Mouse (Mus musculus): ENCODE data around the gene Bud31. TPM values are rescaled to one million over a fixed set of nuclear protein-coding genes. Genes with fewer than 3 reads are reported as not detected.
"Not testable (repeated sequence)": the region's sequence is repeated elsewhere in the genome, so short reads cannot be mapped to it uniquely, and the experiment has no call there.

The Bud31 gene
- total RNA-seq, 2 experiments from 2014 or later = 97.3 to 102 TPM

- no peak for DNase-seq
Observed at GRCm38 (mm10) chr5:145126580-145126979, 13.6 kb upstream of the Bud31 start.

- DNase-seq = peak; percentile 69
Observed at GRCm38 (mm10) chr5:145129124-145129523, 11.0 kb upstream of the Bud31 start.

GRCm38 (mm10) chr5:145129773-145130172, 10.4 kb upstream of the Bud31 start:
- DNase-seq = not testable (repeated sequence)

GRCm38 (mm10) chr5:145130191-145130590, 10.0 kb upstream of the Bud31 start:
- DNase-seq = peak; percentile 50

GRCm38 (mm10) chr5:145130995-145131394, 9.2 kb upstream of the Bud31 start:
- no peak for DNase-seq

- DNase-seq = not testable (repeated sequence)
Observed at GRCm38 (mm10) chr5:145133275-145133674, 6.9 kb upstream of the Bud31 start.

GRCm38 (mm10) chr5:145138836-145139235, 1.3 kb upstream of the Bud31 start:
- DNase-seq = no peak

- peak; percentile 40 for DNase-seq
Observed at GRCm38 (mm10) chr5:145140611-145141010, 449 bp downstream of the Bud31 start.

- DNase-seq = no peak
Observed at GRCm38 (mm10) chr5:145147748-145148147, 7.6 kb downstream of the Bud31 start.

GRCm38 (mm10) chr5:145149294-145149693, 9.1 kb downstream of the Bud31 start:
- DNase-seq = no peak

GRCm38 (mm10) chr5:145152690-145153089, 12.5 kb downstream of the Bud31 start:
- no peak for DNase-seq

- DNase-seq = no peak
Observed at GRCm38 (mm10) chr5:145161361-145161760, 21.2 kb downstream of the Bud31 start.

GRCm38 (mm10) chr5:145164710-145165109, 24.5 kb downstream of the Bud31 start:
- DNase-seq = peak; percentile 50

- DNase-seq = peak; percentile 38
Observed at GRCm38 (mm10) chr5:145165184-145165583, 25.0 kb downstream of the Bud31 start.

- peak; percentile 99 for DNase-seq
Observed at GRCm38 (mm10) chr5:145166536-145167305, 26.6 kb downstream of the Bud31 start, which contains the start of the genes Ptcd1 and Cpsf4. Gene Ptcd1 (minus strand): TSS chr5:145167108. Gene Cpsf4 (plus strand): TSS chr5:145167213.

- DNase-seq = no peak
Observed at GRCm38 (mm10) chr5:145167306-145167661, 27.1 kb downstream of the Bud31 start.

- DNase-seq = no peak
Observed at GRCm38 (mm10) chr5:145178461-145178980, 38.4 kb downstream of the Bud31 start.

- no peak for DNase-seq
Observed at GRCm38 (mm10) chr5:145185244-145185643, 45.1 kb downstream of the Bud31 start.

GRCm38 (mm10) chr5:145189416-145189815, 49.3 kb downstream of the Bud31 start:
- DNase-seq = no peak

- DNase-seq = no peak
Observed at GRCm38 (mm10) chr5:145190373-145190772, 50.2 kb downstream of the Bud31 start.

- peak; percentile 95 for DNase-seq
Observed at GRCm38 (mm10) chr5:145190875-145191798, 51.0 kb downstream of the Bud31 start.

GRCm38 (mm10) chr5:145191962-145192361, 51.8 kb downstream of the Bud31 start, which contains the start of gene Atp5j2:
Gene Atp5j2 (minus strand): TSS chr5:145192062.
- DNase-seq = no peak

Data from adrenal gland, postnatal 10 days (tissue).